Mouse (Mus musculus): ENCODE data around the gene Pik3r5. TPM values are rescaled to one million over a fixed set of nuclear protein-coding genes. Genes with fewer than 3 reads are reported as not detected.

Pik3r5 gene
- total and polyA plus RNA-seq, 3 experiments, result 0.02 to 0.49 TPM; not detected in 1

DNA sequence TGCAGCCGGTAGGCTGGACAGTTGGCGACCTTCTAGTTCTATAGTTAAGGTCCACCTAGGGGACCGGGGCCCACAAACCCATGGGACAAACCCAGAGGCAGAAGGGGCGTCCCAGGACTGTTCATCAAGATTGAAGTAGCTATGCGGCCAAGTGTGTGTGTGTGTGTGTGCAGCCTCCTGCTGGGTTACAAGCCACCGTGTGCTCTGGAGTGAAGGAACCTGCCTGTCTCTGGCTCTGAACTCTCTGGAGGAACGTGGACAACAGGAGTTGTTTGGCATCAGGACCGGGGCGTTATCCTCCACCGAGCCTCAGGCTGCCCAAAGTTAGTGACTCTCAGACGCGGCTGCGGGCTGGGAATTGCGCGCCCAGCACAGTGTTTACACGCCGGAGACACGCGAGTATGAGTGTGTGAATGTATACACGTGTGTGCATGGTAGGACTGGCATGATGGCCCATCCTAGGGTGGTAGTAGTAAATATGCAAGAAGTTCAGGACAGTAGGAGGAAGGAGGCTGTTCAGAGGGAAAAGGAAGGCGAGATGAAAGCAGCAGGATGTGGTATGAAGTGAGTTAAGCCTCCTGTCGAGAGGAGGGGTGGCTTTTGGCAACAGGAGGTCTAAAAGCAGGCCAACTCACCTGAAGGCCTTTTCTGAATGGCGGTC, 570 bp downstream of the Pik3r5 start:
- no peak for DNase-seq (ENCODE audit: low spot score)
- Histone ChIP-seq H3K4me1 (ENCODE audit: insufficient read depth, low read depth, low read length) (no peaks in the 10 kb centered on the region), H3K36me3 (replicated peaks) (no peaks in the 10 kb centered on the region), H3K9me3 (replicated peaks) (no peaks in the 10 kb centered on the region), H3K4me3 (ENCODE audit: low read depth, low read length) (no peak overlapping the region), H3K27me3 (ENCODE audit: insufficient read depth, low read length) (no peaks in the 10 kb centered on the region; the same call in none of the 2 replicates)
- TF ChIP-seq POLR2AphosphoS5 (IDR thresholded peaks at IDR 0.05; ENCODE audit: insufficient replicate concordance, low read depth, low read length) (no peak), GATA2 (IDR thresholded peaks at IDR 0.05; ENCODE audit: borderline replicate concordance, low read depth, low read length) (no peak), CTCF (IDR thresholded peaks at IDR 0.05; ENCODE audit: low read depth, low read length) (no peak), TAL1 (conservative IDR thresholded peaks at IDR 0.05; ENCODE audit: low read depth, low read length) (no peak), GATA1 (IDR thresholded peaks at IDR 0.05; ENCODE audit: borderline replicate concordance, low read length) (no peak)
- ATAC-seq (ENCODE audit: extremely low read depth, insufficient number of reproducible peaks, low FRiP score, poor library complexity, severe bottlenecking), result no peak

DNA sequence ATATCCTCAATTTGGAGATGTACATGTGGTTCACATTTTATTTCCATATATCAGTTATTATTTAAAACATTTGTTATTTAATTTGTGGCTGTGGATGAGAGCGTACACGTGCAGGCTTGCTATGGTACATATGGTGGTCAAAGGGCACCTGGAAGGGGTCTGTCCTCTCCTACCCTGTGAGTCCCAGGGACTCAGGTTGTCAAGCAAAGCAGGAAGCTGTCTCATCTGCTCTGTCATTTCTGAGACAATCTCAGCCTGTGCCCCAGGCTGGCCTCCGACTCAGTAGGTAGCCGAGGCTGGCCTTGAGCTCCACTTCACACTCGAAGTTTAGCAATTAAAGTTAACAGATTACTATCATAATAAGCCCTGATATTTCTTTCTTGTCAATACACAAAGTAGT, 1.6 kb downstream of the Pik3r5 start:
- H3K36me3 ChIP-seq (replicated peaks), result no peaks in the 10 kb centered on the region
- H3K27me3 ChIP-seq (ENCODE audit: insufficient read depth, low read length), result no peaks in the 10 kb centered on the region; the same call in none of the 2 replicates
- H3K4me1 ChIP-seq (ENCODE audit: insufficient read depth, low read depth, low read length), result no peaks in the 10 kb centered on the region
- TF ChIP-seq TAL1 (conservative IDR thresholded peaks at IDR 0.05; ENCODE audit: low read depth, low read length) (no peak), GATA2 (IDR thresholded peaks at IDR 0.05; ENCODE audit: borderline replicate concordance, low read depth, low read length) (no peak), POLR2AphosphoS5 (IDR thresholded peaks at IDR 0.05; ENCODE audit: insufficient replicate concordance, low read depth, low read length) (no peak), GATA1 (IDR thresholded peaks at IDR 0.05; ENCODE audit: borderline replicate concordance, low read length) (no peak), CTCF (IDR thresholded peaks at IDR 0.05; ENCODE audit: low read depth, low read length) (no peak)
- H3K4me3 ChIP-seq (ENCODE audit: low read depth, low read length), result no peak overlapping the region
- DNase-seq (ENCODE audit: low spot score) (no peak), ATAC-seq (ENCODE audit: extremely low read depth, insufficient number of reproducible peaks, low FRiP score, poor library complexity, severe bottlenecking) (no peak)
- no peaks in the 10 kb centered on the region for H3K9me3 ChIP-seq (replicated peaks)

DNA sequence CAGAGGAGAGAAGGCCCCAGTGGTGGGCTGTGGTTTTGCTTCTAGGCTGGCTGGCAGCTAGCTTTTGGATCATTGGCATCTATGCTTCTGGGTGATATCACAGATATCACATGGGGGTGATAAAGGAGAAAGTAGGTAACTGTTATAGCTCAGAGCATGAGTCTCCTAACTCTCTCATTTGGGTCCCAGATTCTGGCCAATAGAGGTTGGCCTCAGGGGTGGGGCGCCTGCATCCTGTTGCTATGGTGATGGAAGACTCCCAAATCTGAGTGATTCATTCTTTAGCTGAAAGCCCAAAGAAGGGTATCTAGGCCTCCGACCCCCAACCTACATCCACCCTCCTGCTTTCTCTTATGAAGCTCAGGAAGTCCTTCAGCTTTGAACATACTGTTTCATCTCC, 2.8 kb downstream of the Pik3r5 start:
- ATAC-seq (ENCODE audit: extremely low read depth, insufficient number of reproducible peaks, low FRiP score, poor library complexity, severe bottlenecking), result no peak
- Histone ChIP-seq H3K36me3 (replicated peaks) (no peaks in the 10 kb centered on the region), H3K27me3 (ENCODE audit: insufficient read depth, low read length) (peaks cover under 1% of the 10 kb centered on the region; the same call in 1 of the 2 replicates), H3K4me1 (ENCODE audit: insufficient read depth, low read depth, low read length) (no peaks in the 10 kb centered on the region), H3K4me3 (ENCODE audit: low read depth, low read length) (no peak overlapping the region), H3K9me3 (replicated peaks) (no peaks in the 10 kb centered on the region)
- TF ChIP-seq POLR2AphosphoS5 (IDR thresholded peaks at IDR 0.05; ENCODE audit: insufficient replicate concordance, low read depth, low read length) (no peak), TAL1 (conservative IDR thresholded peaks at IDR 0.05; ENCODE audit: low read depth, low read length) (no peak), GATA2 (IDR thresholded peaks at IDR 0.05; ENCODE audit: borderline replicate concordance, low read depth, low read length) (no peak), GATA1 (IDR thresholded peaks at IDR 0.05; ENCODE audit: borderline replicate concordance, low read length) (no peak), CTCF (IDR thresholded peaks at IDR 0.05; ENCODE audit: low read depth, low read length) (no peak)
- no peak for DNase-seq (ENCODE audit: low spot score)

DNA sequence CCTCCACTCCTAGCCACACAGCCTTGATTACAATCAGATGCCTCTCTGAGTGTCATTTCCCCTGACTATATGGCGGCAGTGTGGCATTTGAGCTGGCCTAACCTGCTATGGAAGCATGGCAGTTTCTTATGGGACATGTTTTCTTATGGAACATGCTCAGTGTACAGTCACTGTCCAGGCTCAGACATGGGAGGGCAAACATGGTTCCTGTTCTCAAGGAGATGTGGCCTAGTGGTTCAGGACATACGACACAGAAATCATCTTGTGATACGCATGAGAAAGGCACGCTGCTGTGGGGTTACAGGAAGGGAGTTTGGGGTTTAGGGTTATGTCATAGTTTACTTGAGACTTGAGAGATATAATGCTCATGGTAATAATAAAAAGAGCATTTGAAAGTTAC, 3.7 kb downstream of the Pik3r5 start:
- no peak overlapping the region for H3K4me3 ChIP-seq (ENCODE audit: low read depth, low read length)
- H3K27me3 ChIP-seq (ENCODE audit: insufficient read depth, low read length), result peaks cover 2% of the 10 kb centered on the region; the same call in 1 of the 2 replicates
- H3K9me3 ChIP-seq (replicated peaks), result no peaks in the 10 kb centered on the region
- TF ChIP-seq TAL1 (conservative IDR thresholded peaks at IDR 0.05; ENCODE audit: low read depth, low read length), result no peak
- no peak for TF ChIP-seq POLR2AphosphoS5 (IDR thresholded peaks at IDR 0.05; ENCODE audit: insufficient replicate concordance, low read depth, low read length)
- no peak for TF ChIP-seq GATA1 (IDR thresholded peaks at IDR 0.05; ENCODE audit: borderline replicate concordance, low read length)
- TF ChIP-seq CTCF (IDR thresholded peaks at IDR 0.05; ENCODE audit: low read depth, low read length), result no peak
- no peak for TF ChIP-seq GATA2 (IDR thresholded peaks at IDR 0.05; ENCODE audit: borderline replicate concordance, low read depth, low read length)
- no peaks in the 10 kb centered on the region for H3K36me3 ChIP-seq (replicated peaks)
- no peak for DNase-seq (ENCODE audit: low spot score)
- ATAC-seq (ENCODE audit: extremely low read depth, insufficient number of reproducible peaks, low FRiP score, poor library complexity, severe bottlenecking), result no peak
- H3K4me1 ChIP-seq (ENCODE audit: insufficient read depth, low read depth, low read length), result no peaks in the 10 kb centered on the region

DNA sequence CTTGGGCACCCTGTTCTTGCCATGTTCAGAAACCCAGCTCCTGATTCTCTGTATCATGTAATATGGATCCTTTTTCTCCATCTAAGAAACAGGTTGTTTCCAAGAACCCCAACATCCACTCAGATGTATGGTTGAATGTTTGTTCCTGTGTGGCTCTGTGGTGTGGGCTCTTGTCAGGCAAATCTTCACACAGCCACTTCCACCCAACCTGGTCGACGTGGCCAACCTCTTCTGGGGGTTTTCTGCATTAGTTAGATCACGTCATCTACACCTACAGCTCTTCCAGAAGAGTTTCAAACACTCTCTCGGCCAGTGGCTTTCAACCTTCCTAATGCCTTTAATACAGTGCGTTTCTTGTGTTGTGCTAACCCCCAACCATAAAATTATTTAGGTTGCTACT, 4.5 kb downstream of the Pik3r5 start:
- DNase-seq (ENCODE audit: low spot score) (no peak), ATAC-seq (ENCODE audit: extremely low read depth, insufficient number of reproducible peaks, low FRiP score, poor library complexity, severe bottlenecking) (no peak)
- Histone ChIP-seq H3K4me3 (ENCODE audit: low read depth, low read length) (no peak overlapping the region), H3K4me1 (ENCODE audit: insufficient read depth, low read depth, low read length) (no peaks in the 10 kb centered on the region), H3K9me3 (replicated peaks) (no peaks in the 10 kb centered on the region), H3K27me3 (ENCODE audit: insufficient read depth, low read length) (peaks cover 2% of the 10 kb centered on the region; the same call in 1 of the 2 replicates), H3K36me3 (replicated peaks) (no peaks in the 10 kb centered on the region)
- no peak for TF ChIP-seq GATA1 (IDR thresholded peaks at IDR 0.05; ENCODE audit: borderline replicate concordance, low read length)
- TF ChIP-seq TAL1 (conservative IDR thresholded peaks at IDR 0.05; ENCODE audit: low read depth, low read length), result no peak
- TF ChIP-seq POLR2AphosphoS5 (IDR thresholded peaks at IDR 0.05; ENCODE audit: insufficient replicate concordance, low read depth, low read length), result no peak
- TF ChIP-seq CTCF (IDR thresholded peaks at IDR 0.05; ENCODE audit: low read depth, low read length), result no peak
- TF ChIP-seq GATA2 (IDR thresholded peaks at IDR 0.05; ENCODE audit: borderline replicate concordance, low read depth, low read length), result no peak

DNA sequence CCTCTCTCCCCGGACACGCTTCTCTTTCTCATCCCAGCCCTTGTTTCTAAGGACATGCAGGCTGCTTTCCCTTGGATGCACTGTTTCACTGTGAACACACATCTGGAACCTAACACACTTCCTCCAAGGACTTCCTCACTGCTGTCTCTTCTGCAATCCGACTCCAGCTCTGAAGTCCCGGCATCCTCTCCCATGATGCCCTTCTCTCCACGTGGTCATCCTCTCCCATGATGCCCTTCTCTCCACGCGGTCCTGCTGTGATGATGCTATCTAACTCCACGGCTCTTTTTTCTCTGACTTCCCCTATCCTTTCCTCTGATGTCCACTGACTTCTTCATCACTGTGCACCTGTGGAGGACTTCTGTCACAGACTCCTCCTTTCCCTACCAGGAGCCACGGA, 8.2 kb downstream of the Pik3r5 start:
- ATAC-seq (ENCODE audit: extremely low read depth, insufficient number of reproducible peaks, low FRiP score, poor library complexity, severe bottlenecking), result no peak
- Histone ChIP-seq H3K36me3 (replicated peaks) (no peaks in the 10 kb centered on the region), H3K9me3 (replicated peaks) (no peaks in the 10 kb centered on the region), H3K4me1 (ENCODE audit: insufficient read depth, low read depth, low read length) (no peaks in the 10 kb centered on the region), H3K4me3 (ENCODE audit: low read depth, low read length) (no peak overlapping the region), H3K27me3 (ENCODE audit: insufficient read depth, low read length) (peaks cover 2% of the 10 kb centered on the region; the same call in 1 of the 2 replicates)
- TF ChIP-seq GATA1 (IDR thresholded peaks at IDR 0.05; ENCODE audit: borderline replicate concordance, low read length) (no peak), GATA2 (IDR thresholded peaks at IDR 0.05; ENCODE audit: borderline replicate concordance, low read depth, low read length) (no peak), CTCF (IDR thresholded peaks at IDR 0.05; ENCODE audit: low read depth, low read length) (no peak), POLR2AphosphoS5 (IDR thresholded peaks at IDR 0.05; ENCODE audit: insufficient replicate concordance, low read depth, low read length) (no peak), TAL1 (conservative IDR thresholded peaks at IDR 0.05; ENCODE audit: low read depth, low read length) (no peak)
- DNase-seq (ENCODE audit: low spot score), result no peak

Data from G1E (cell line).